Mouse (Mus musculus) lung, postnatal 0 days (tissue): ENCODE measurements around the gene Cnst. TPM values are rescaled to one million over a fixed set of nuclear protein-coding genes. Genes with fewer than 3 reads are reported as not detected.

Experiments used
- ATAC-seq: fragments of 200-750 bp; cut with Nextera tagmentation; 2 replicates; pipeline ENCODE4 v1.8.0; 2017; ENCODE audit warnings: moderate library complexity
- DNase-seq: peaks from one replicate; pipeline ENCODE4 v3.0.0-alpha.2; 2016; ENCODE audit warnings: low spot score
- H3K27ac ChIP-seq: fragments of 300-500 bp; sonication (generic); 2 replicates; pipeline ENCODE4 v1.5.1; 2014; ENCODE audit warnings: antibody characterized with exemption, mild to moderate bottlenecking, low read length, mixed read lengths
- H3K27me3 ChIP-seq: fragments of 300-500 bp; sonication (generic); replicated peaks from 2 replicates; pipeline ENCODE4 v1.6.1; 2014; ENCODE audit warnings: low read length, mixed read lengths; ENCODE audit not compliant: insufficient read depth
- H3K36me3 ChIP-seq: fragments of 300-500 bp; sonication (generic); 2 replicates; pipeline ENCODE4 v1.6.1; 2014; ENCODE audit warnings: low read length, mixed read lengths; ENCODE audit not compliant: insufficient read depth
- H3K4me1 ChIP-seq: fragments of 300-500 bp; sonication (generic); 2 replicates; pipeline ENCODE4 v1.6.1; 2014; ENCODE audit warnings: antibody characterized with exemption, low read depth, low read length, mixed read lengths; ENCODE audit not compliant: insufficient read depth
- H3K4me2 ChIP-seq: fragments of 300-500 bp; sonication (generic); replicated peaks from 2 replicates; pipeline ENCODE4 v1.6.1; 2014; ENCODE audit warnings: low read depth, mild to moderate bottlenecking, low read length, moderate library complexity, mixed read lengths
- H3K4me3 ChIP-seq: fragments of 300-500 bp; sonication (generic); 2 replicates; pipeline ENCODE4 v1.5.1; 2014; ENCODE audit warnings: low read depth, low read length
- H3K9ac ChIP-seq: fragments of 300-500 bp; sonication (generic); replicated peaks from 2 replicates; pipeline ENCODE4 v1.6.1; 2014; ENCODE audit warnings: low read depth, mild to moderate bottlenecking
- H3K9me3 ChIP-seq: fragments of 300-500 bp; sonication (generic); 2 replicates; pipeline ENCODE4 v1.6.1; 2016; ENCODE audit warnings: low read length, mixed read lengths
- CTCF ChIP-seq: IDR thresholded peaks from 2 replicates; pipeline ENCODE4 v1.5.1; 2016; ENCODE audit warnings: antibody characterized with exemption, mild to moderate bottlenecking
- EP300 ChIP-seq: IDR thresholded peaks from 2 replicates; pipeline ENCODE4 v1.6.1; 2016; ENCODE audit warnings: antibody characterized with exemption, mild to moderate bottlenecking, control low read depth
- WGBS: fragments of 180-500 bp; shearing (Covaris S2); extraction: QIAGEN DNeasy Blood & Tissue Kit; methylation state at CpG from one replicate; pipeline ENCODE4 v1.1.7; 2014; 5-methylcytosine and 5-hydroxymethylcytosine counted together
- polyA plus RNA-seq: library from polyadenylated mRNA; unstranded; fragments of >200 nt; fragmentation: Nextera tagmentation; extraction: Ambion mirVana; gene quantifications from 2 replicates; pipeline ENCODE4 v1.2.1, GENCODE M21; 2015

Gene Cnst
- polyA plus RNA-seq, 1 experiment from 2014 or later, result 16.8 TPM

DNA sequence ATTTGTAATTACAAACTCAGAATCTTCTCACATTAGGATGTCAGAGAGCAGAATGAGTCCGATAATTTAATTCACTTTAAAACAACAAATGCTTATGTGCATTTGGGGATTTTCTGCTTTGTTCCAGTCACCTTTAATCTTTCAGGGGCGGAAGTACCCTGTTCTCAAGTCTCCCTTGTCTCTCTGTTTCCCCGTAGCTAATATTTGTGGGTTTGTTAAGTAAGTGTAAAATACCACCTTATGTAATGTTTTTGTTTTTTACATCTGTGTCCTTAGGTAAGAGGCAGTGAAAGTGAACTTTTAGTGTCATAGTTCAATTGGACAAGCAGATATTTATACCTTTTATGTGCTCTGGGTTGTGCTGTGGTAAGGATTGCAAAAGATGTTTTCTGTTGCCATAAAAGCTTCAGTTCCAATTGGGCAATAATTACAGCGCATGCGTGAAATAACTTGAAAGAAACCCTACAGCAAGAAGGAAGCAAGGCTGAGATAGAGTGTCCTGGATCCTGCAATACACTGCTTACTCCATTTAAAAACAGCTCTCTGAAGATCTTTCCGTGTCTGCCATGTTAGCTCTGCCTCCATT, 14.8 kb downstream of the Cnst start:
- peak; percentile 34 for ATAC-seq
- no peak overlapping the region for H3K4me2 ChIP-seq
- peaks cover 16% of the 10 kb centered on the region for H3K4me1 ChIP-seq
- peak; percentile 83 for DNase-seq
- H3K27me3 ChIP-seq, result no peaks in the 10 kb centered on the region
- 75% methylated on average over 6 of the region's 6 CpGs for WGBS
- no peak overlapping the region for H3K4me3 ChIP-seq
- H3K9me3 ChIP-seq, result no peaks in the 10 kb centered on the region
- H3K36me3 ChIP-seq, result no peaks in the 10 kb centered on the region
- peak overlapping the region; percentile 60 for H3K27ac ChIP-seq
- TF ChIP-seq CTCF (no peak), EP300 (peak; percentile 69)
- H3K9ac ChIP-seq, result no peak overlapping the region

DNA sequence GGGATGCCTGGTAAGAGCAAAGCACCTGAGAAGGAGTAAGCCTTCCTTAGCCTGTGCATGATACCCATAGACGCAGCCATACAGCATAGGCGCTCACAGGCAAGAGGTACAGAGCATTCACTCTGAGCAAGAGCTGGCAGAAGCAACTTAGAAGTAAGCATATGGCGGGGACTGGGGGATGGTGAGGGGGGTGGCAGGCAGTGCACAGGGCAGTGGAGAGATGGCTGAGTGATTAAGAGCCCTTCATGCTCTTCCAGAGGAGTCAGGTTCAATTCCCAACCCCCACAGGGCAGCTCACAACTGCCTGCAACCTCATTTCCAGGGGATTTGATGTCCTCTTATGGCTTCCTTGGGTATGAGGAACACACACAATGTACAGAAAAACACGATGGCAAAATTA, 17.0 kb downstream of the Cnst start:
- DNase-seq, result no peak
- Histone ChIP-seq H3K27ac (peak overlapping the region; percentile 54; the same call in 1 of the 2 replicates), H3K4me2 (no peak overlapping the region), H3K9ac (no peak overlapping the region), H3K4me1 (peaks cover 23% of the 10 kb centered on the region), H3K4me3 (no peak overlapping the region), H3K9me3 (no peaks in the 10 kb centered on the region), H3K27me3 (no peaks in the 10 kb centered on the region), H3K36me3 (no peaks in the 10 kb centered on the region)
- TF ChIP-seq CTCF, result no peak
- no peak for TF ChIP-seq EP300
- no peak for ATAC-seq
- WGBS, result 78% methylated on average over 4 of the region's 4 CpGs

DNA sequence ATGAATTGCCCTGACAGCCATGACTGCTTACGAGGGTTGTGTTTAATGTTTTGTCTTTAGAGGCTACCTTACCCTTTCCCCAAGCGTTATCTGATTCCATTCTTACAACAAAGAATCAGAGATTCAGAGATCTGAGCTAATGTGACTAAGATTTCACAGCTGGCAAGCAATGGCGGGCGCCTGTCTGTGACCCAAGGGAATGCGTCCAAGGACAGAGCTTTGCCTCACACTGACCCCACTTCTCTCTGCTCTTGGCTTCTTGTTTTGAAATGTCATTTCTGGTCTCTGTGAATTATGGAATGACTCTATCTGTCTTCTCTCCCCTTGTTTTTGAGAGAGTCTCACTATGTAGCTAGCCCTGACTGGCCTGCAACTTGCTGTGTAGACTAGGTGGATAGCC, 17.8 kb downstream of the Cnst start:
- H3K4me1 ChIP-seq, result peaks cover 23% of the 10 kb centered on the region
- H3K4me3 ChIP-seq, result no peak overlapping the region
- H3K9me3 ChIP-seq, result no peaks in the 10 kb centered on the region
- no peaks in the 10 kb centered on the region for H3K36me3 ChIP-seq
- TF ChIP-seq EP300 (no peak), CTCF (no peak)
- H3K4me2 ChIP-seq, result no peak overlapping the region
- peak overlapping the region; percentile 54 for H3K27ac ChIP-seq
- H3K9ac ChIP-seq, result no peak overlapping the region
- ATAC-seq, result peak; percentile 28; the same call in 1 of the 2 replicates
- H3K27me3 ChIP-seq, result no peaks in the 10 kb centered on the region
- DNase-seq, result peak; percentile 74
- 58% methylated on average over 5 of the region's 5 CpGs for WGBS

DNA sequence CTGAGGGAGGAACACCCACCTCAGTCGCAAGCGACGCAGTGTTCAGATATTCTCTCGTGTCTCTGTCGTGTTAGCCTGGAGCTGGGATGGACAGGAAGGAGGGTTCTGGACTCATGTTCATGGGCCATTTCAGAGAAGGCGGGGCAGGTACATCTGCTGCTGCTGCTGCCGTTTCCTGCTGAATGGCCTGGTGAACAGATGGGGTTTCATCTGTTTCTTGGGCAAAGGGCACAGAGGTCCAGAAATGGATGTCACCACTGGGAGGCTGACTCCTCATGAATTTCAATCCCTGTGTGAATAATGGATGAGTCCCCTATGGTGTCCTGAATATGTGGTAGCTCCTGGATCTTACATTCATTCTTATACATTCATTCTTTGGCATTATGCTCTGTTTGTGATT, 21.4 kb downstream of the Cnst start:
- DNase-seq (no peak), ATAC-seq (no peak)
- TF ChIP-seq CTCF (no peak), EP300 (no peak)
- Histone ChIP-seq H3K27me3 (no peaks in the 10 kb centered on the region), H3K4me2 (no peak overlapping the region), H3K9ac (no peak overlapping the region), H3K9me3 (no peaks in the 10 kb centered on the region), H3K27ac (no peak overlapping the region), H3K4me3 (no peak overlapping the region), H3K36me3 (no peaks in the 10 kb centered on the region), H3K4me1 (peaks cover 11% of the 10 kb centered on the region; the same call in 1 of the 2 replicates)
- 64% methylated on average over 7 of the region's 7 CpGs for WGBS

DNA sequence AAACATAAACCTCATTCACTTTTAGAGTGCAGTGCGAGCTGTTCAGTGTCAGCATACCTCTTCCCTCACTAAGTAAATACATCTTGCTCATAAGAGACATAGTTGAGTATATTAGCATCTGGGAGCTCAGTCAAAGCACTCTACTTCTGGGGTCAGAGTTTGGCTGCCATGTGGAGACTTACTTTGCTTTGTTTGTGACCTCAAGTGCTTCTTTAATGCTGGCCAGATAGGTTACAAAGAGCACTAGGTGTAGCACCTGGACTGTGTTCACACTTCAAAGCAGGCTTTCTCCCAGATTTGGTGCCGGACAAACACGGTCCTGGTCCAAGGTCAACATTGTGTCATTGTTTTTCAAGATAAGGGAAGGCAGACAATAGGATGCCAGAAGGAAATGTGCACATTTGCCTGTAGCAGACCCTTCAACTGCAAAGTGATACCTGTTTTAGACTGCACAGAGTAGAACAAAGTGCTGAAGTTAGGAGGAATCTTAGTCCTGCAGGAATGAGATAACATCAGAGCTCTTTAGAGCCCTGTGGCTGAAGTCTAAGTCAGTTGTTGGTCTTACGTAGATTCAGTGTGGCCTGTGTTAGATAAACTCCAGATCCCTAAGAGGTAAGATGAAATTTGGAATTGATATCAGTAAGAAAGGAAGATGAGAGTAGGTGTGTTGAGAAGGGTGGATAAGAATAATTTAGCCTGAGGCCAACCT, 22.7 kb downstream of the Cnst start:
- Histone ChIP-seq H3K9ac (no peak overlapping the region), H3K27me3 (no peaks in the 10 kb centered on the region), H3K9me3 (no peaks in the 10 kb centered on the region), H3K27ac (peak overlapping the region; percentile 70), H3K4me2 (no peak overlapping the region), H3K36me3 (no peaks in the 10 kb centered on the region), H3K4me1 (peaks cover 6% of the 10 kb centered on the region; the same call in 1 of the 2 replicates), H3K4me3 (no peak overlapping the region)
- DNase-seq (peak; percentile 83), ATAC-seq (peak; percentile 85)
- TF ChIP-seq EP300 (peak; percentile 46; the same call in 1 of the 2 replicates), CTCF (no peak)
- 39% methylated on average over 4 of the region's 4 CpGs for WGBS

DNA sequence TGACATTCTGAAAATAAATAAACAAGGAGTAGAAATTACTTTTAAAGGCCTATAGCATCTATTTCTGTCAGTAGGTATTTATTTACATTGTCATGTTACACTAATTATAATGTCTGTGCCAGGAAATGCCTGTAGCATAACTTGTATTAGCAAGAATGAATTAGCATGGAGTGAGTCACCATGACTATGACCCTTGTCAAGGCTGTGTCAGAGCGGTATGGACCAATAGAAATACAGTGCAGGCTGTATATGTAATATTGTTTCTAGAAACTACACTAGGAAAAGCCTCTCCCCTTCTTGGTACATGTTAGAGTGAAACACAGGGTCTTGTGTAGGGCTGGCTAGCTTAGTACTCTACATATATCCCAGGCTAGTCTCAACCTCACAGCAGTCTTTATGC, 24.3 kb downstream of the Cnst start:
- no peaks in the 10 kb centered on the region for H3K9me3 ChIP-seq
- H3K27ac ChIP-seq, result no peak overlapping the region
- H3K9ac ChIP-seq, result no peak overlapping the region
- H3K27me3 ChIP-seq, result no peaks in the 10 kb centered on the region
- DNase-seq, result peak; percentile 45
- no peaks in the 10 kb centered on the region for H3K36me3 ChIP-seq
- peaks cover 6% of the 10 kb centered on the region; the same call in 1 of the 2 replicates for H3K4me1 ChIP-seq
- no peak overlapping the region for H3K4me3 ChIP-seq
- peak; percentile 44 for ATAC-seq
- H3K4me2 ChIP-seq, result no peak overlapping the region
- WGBS, result 83% methylated on average over 1 of the region's 1 CpGs
- TF ChIP-seq EP300 (no peak), CTCF (no peak)
